Mouse (Mus musculus): Measurements from ENCODE around the gene Hsdl1. TPM values are rescaled to one million over a fixed set of nuclear protein-coding genes. Genes with fewer than 3 reads are reported as not detected.

Hsdl1 gene
- polyA plus RNA-seq, 1 experiment from 2014 or later, result 21.8 TPM

DNA sequence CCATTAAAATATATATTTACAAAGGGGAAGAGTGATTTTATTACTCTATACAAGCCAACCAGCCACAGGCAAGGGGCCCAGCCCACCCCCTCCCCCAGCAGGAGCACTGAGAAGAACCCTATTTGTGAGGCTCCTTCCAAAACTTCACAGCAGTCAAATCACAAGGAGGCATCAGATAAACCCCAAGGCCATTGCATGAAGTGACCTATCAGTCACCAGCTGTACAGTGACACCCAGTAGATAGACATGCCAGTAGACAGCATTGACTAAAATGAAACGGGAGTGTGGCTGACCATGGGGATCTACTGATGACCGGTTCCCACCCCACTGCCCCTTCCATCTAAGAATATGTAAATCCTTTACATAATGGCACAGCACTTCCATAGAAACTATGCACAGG is 22.0 kb downstream of the Hsdl1 start:
- Histone ChIP-seq H3K27me3 (replicated peaks; ENCODE audit: control insufficient read depth, insufficient read depth, low read length) (no peaks in the 10 kb centered on the region), H3K9me3 (ENCODE audit: control insufficient read depth) (no peaks in the 10 kb centered on the region), H3K4me1 (replicated peaks; ENCODE audit: control insufficient read depth, insufficient read depth, low read length) (peaks cover 14% of the 10 kb centered on the region), H3K36me3 (ENCODE audit: control insufficient read depth, insufficient read depth) (0 out of 2 replicates have a peak, but pooled peaks cover 5% of the 10 kb centered on the region), H3K9ac (ENCODE audit: low read depth, low read length) (no peak overlapping the region), H3K4me2 (replicated peaks; ENCODE audit: low read depth) (no peak overlapping the region; the same call in 1 of the 2 replicates), H3K4me3 (ENCODE audit: low read depth, low read length) (no peak overlapping the region), H3K27ac (ENCODE audit: low read depth, low read length) (no peak overlapping the region)
- 60% methylated on average over 2 of the region's 2 CpGs for WGBS
- no peak for TF ChIP-seq CTCF (IDR thresholded peaks at IDR 0.05; ENCODE audit: low read depth)
- ATAC-seq, result no peak

DNA sequence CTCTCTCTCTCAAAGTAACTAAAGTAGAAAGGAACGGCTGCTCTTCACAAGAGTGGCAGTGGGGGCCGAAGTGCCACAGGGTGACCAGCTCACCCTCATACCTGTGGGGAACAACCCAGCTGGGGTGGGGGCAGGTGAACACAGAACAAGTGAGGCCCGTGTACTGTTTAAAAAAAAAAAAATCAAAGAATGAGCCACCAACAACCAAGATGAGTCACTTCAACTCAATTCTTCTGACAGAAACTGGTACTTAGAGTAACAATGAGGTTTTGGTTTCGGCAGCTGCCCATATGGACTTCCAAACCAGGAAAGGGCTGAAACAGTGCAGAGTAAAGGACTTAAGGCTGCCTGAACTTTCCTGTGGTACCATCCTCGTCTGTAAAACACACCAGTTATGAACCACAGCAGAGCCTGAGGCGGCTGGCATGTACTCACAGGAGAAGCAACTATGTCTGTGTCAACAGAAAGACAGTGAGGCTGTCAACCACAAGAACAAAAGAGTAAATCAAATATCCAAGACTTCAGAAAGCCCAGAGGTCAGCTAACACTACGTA is 26.3 kb downstream of the Hsdl1 start:
- Histone ChIP-seq H3K9me3 (ENCODE audit: control insufficient read depth) (no peaks in the 10 kb centered on the region), H3K4me2 (replicated peaks; ENCODE audit: low read depth) (no peak overlapping the region), H3K4me3 (ENCODE audit: low read depth, low read length) (no peak overlapping the region), H3K4me1 (replicated peaks; ENCODE audit: control insufficient read depth, insufficient read depth, low read length) (peaks cover 6% of the 10 kb centered on the region), H3K9ac (ENCODE audit: low read depth, low read length) (no peak overlapping the region), H3K27ac (ENCODE audit: low read depth, low read length) (peak overlapping the region; percentile 47; the same call in 1 of the 2 replicates), H3K36me3 (ENCODE audit: control insufficient read depth, insufficient read depth) (peaks cover 31% of the 10 kb centered on the region), H3K27me3 (replicated peaks; ENCODE audit: control insufficient read depth, insufficient read depth, low read length) (no peaks in the 10 kb centered on the region)
- 59% methylated on average over 7 of the region's 7 CpGs for WGBS
- no peak for ATAC-seq
- TF ChIP-seq CTCF (IDR thresholded peaks at IDR 0.05; ENCODE audit: low read depth), result no peak

DNA sequence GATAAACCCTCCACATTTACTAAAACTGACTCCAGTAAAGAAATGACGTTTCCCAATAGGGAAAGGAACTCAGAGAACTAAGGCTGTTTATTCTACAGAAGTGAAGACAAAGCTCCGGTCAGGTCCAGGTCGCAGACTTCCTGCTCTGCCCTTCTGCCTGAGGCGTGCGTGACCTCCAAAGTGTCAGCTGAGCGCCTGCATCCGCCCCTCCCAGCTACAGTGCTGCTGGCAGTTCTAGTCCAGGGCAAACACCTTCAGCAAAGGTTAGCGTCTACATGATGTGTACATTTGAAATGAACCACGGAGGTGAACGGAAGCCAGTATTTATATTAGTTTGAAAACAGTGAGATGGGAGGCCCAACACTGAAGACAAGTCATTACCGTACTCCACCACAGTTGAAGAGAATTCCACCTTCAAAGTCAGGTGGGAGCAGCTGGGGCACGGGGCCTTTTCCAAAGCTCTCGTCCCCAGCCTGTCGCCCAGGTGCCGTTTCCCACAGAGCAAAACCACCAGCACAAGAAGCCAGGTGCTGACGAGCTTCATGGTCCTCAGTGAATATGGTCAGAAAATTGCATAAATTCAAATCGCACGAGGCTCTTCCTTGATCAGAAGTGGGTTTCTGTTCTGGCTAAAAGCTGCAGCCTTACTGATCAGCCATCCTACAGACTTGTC is 27.8 kb downstream of the Hsdl1 start:
- TF ChIP-seq CTCF (IDR thresholded peaks at IDR 0.05; ENCODE audit: low read depth), result no peak
- Histone ChIP-seq H3K9me3 (ENCODE audit: control insufficient read depth) (no peaks in the 10 kb centered on the region), H3K4me3 (ENCODE audit: low read depth, low read length) (no peak overlapping the region), H3K9ac (ENCODE audit: low read depth, low read length) (no peak overlapping the region), H3K27me3 (replicated peaks; ENCODE audit: control insufficient read depth, insufficient read depth, low read length) (no peaks in the 10 kb centered on the region), H3K4me1 (replicated peaks; ENCODE audit: control insufficient read depth, insufficient read depth, low read length) (peaks cover 3% of the 10 kb centered on the region; the same call in 1 of the 2 replicates), H3K27ac (ENCODE audit: low read depth, low read length) (no peak overlapping the region), H3K4me2 (replicated peaks; ENCODE audit: low read depth) (no peak overlapping the region), H3K36me3 (ENCODE audit: control insufficient read depth, insufficient read depth) (peaks cover 41% of the 10 kb centered on the region)
- no peak for ATAC-seq
- WGBS, result 67% methylated on average over 18 of the region's 18 CpGs

DNA sequence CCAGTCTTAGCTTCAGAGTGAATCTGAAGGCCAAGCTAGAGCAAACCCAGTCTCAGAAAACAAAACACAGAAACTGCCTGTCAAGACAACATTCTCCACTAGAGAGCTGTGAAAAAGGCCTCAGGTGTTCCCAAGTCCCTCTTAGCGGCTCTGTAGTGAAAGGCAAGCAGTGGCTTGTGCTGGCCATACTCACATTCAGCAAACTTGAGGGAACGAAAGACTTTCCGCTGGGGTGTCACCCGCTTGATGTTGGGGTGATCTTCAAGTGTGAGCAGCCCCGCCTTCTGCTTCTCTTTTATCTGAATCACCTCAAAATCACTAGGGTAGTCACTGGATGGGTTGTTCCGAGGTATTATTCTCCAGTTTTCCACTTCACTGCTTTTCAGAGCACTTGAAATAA is 29.2 kb downstream of the Hsdl1 start:
- H3K27ac ChIP-seq (ENCODE audit: low read depth, low read length), result no peak overlapping the region
- H3K4me1 ChIP-seq (replicated peaks; ENCODE audit: control insufficient read depth, insufficient read depth, low read length), result peaks cover 3% of the 10 kb centered on the region; the same call in 1 of the 2 replicates
- H3K27me3 ChIP-seq (replicated peaks; ENCODE audit: control insufficient read depth, insufficient read depth, low read length), result no peaks in the 10 kb centered on the region
- TF ChIP-seq CTCF (IDR thresholded peaks at IDR 0.05; ENCODE audit: low read depth), result no peak
- H3K9me3 ChIP-seq (ENCODE audit: control insufficient read depth), result no peaks in the 10 kb centered on the region
- no peak overlapping the region for H3K4me2 ChIP-seq (replicated peaks; ENCODE audit: low read depth)
- WGBS, result 93% methylated on average over 6 of the region's 6 CpGs
- no peak for ATAC-seq
- H3K36me3 ChIP-seq (ENCODE audit: control insufficient read depth, insufficient read depth), result peaks cover 54% of the 10 kb centered on the region
- no peak overlapping the region for H3K9ac ChIP-seq (ENCODE audit: low read depth, low read length)
- no peak overlapping the region for H3K4me3 ChIP-seq (ENCODE audit: low read depth, low read length)

DNA sequence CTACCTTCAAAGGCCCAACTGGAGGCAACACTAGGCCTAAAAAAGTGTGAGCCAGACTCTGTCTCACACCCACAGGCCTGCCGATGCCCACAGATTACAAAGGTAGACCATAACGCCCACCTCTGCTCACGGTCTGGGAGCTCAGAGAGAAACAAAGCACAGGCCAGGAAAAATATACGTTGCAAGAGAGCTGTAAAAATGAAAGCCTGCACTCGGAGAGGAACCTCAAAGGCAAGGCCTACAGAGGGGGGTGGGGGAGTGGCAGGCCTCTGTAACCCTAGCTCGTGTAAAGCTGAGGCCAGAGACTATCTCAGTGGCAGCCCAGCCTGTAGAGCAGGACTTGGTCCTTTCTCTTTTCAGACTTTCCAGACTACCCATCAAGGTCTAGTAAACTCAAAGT is 29.8 kb downstream of the Hsdl1 start:
- H3K4me3 ChIP-seq (ENCODE audit: low read depth, low read length), result no peak overlapping the region
- H3K9ac ChIP-seq (ENCODE audit: low read depth, low read length), result no peak overlapping the region
- ATAC-seq, result no peak
- H3K27me3 ChIP-seq (replicated peaks; ENCODE audit: control insufficient read depth, insufficient read depth, low read length), result no peaks in the 10 kb centered on the region
- H3K36me3 ChIP-seq (ENCODE audit: control insufficient read depth, insufficient read depth), result peaks cover 60% of the 10 kb centered on the region
- no peak overlapping the region for H3K4me2 ChIP-seq (replicated peaks; ENCODE audit: low read depth)
- no peaks in the 10 kb centered on the region for H3K9me3 ChIP-seq (ENCODE audit: control insufficient read depth)
- H3K4me1 ChIP-seq (replicated peaks; ENCODE audit: control insufficient read depth, insufficient read depth, low read length), result 0 out of 2 replicates have a peak, but pooled peaks cover under 1% of the 10 kb centered on the region
- TF ChIP-seq CTCF (IDR thresholded peaks at IDR 0.05; ENCODE audit: low read depth), result no peak
- H3K27ac ChIP-seq (ENCODE audit: low read depth, low read length), result no peak overlapping the region
- WGBS, result 62% methylated on average over 6 of the region's 6 CpGs

DNA sequence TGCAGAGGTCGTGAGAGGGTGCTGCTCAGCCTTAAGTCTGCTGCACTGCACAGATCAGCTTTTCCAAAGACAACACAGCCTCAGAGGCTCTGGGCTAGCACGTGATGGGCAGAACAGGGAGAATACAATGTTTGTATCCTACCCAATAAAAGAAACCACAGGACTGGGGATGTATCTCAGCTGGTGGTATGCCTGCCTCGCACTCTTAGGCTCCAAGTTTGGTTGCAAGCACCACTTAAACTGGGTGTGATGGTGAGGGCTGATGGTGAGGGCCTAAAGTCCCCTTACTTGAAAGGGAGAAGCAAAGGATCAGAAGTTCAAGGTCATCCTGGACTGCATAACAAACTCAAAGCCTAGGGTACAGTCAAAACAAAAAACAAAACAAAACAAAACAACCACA is 30.4 kb downstream of the Hsdl1 start:
- WGBS, result 70% methylated on average over 3 of the region's 3 CpGs

More for the DNA sequence above, 30.4 kb downstream of the Hsdl1 start:
- peaks cover 65% of the 10 kb centered on the region for H3K36me3 ChIP-seq (ENCODE audit: control insufficient read depth, insufficient read depth)
- no peak overlapping the region for H3K4me3 ChIP-seq (ENCODE audit: low read depth, low read length)
- no peak overlapping the region for H3K4me2 ChIP-seq (replicated peaks; ENCODE audit: low read depth)
- H3K27me3 ChIP-seq (replicated peaks; ENCODE audit: control insufficient read depth, insufficient read depth, low read length), result no peaks in the 10 kb centered on the region
- no peaks in the 10 kb centered on the region for H3K9me3 ChIP-seq (ENCODE audit: control insufficient read depth)
- no peak overlapping the region for H3K27ac ChIP-seq (ENCODE audit: low read depth, low read length)
- no peak for ATAC-seq
- no peak overlapping the region for H3K9ac ChIP-seq (ENCODE audit: low read depth, low read length)
- TF ChIP-seq CTCF (IDR thresholded peaks at IDR 0.05; ENCODE audit: low read depth), result no peak
- no peaks in the 10 kb centered on the region for H3K4me1 ChIP-seq (replicated peaks; ENCODE audit: control insufficient read depth, insufficient read depth, low read length)
